Mouse (Mus musculus) liver, adult 2 months (tissue): ENCODE data around the gene Ppp1r3c. TPM values are rescaled to one million over a fixed set of nuclear protein-coding genes. Genes with fewer than 3 reads are reported as not detected.

Experiments
- DNase-seq: peaks from one replicate; pipeline ENCODE4 v3.0.0-alpha.2; 2011; ENCODE audit warnings: low read depth, low spot score; ENCODE audit errors: extremely low read depth
- H3K27ac ChIP-seq: fragments of 200-500 bp; replicated peaks from 2 replicates; pipeline ENCODE4 v1.5.1; 2012; ENCODE audit warnings: low read depth, mild to moderate bottlenecking, control low read depth, inconsistent platforms, low read length; ENCODE audit not compliant: insufficient read depth
- H3K27me3 ChIP-seq: fragments of 200-500 bp; 2 replicates; pipeline ENCODE4 v1.6.1; 2012; ENCODE audit warnings: mild to moderate bottlenecking, moderate library complexity, low read length, inconsistent platforms; ENCODE audit not compliant: control insufficient read depth, insufficient read depth
- H3K36me3 ChIP-seq: fragments of 200-500 bp; 2 replicates; pipeline ENCODE4 v1.6.1; 2012; ENCODE audit warnings: low read length, inconsistent platforms; ENCODE audit not compliant: control insufficient read depth, insufficient read depth
- H3K4me1 ChIP-seq: fragments of 200-500 bp; 2 replicates; pipeline ENCODE4 v1.6.1; 2011; ENCODE audit warnings: low read length; ENCODE audit not compliant: control insufficient read depth, insufficient read depth
- H3K4me3 ChIP-seq: fragments of 200-500 bp; 2 replicates; pipeline ENCODE4 v1.5.1; 2011; ENCODE audit warnings: low read depth, mild to moderate bottlenecking, control low read depth, low read length, moderate library complexity; ENCODE audit not compliant: insufficient read depth
- H3K79me2 ChIP-seq: fragments of 200-500 bp; 2 replicates; pipeline ENCODE4 v1.6.1; 2012; ENCODE audit warnings: inconsistent platforms, mild to moderate bottlenecking, low read length, moderate library complexity; ENCODE audit not compliant: control insufficient read depth, insufficient read depth
- H3K9ac ChIP-seq: fragments of 200-500 bp; 2 replicates; pipeline ENCODE4 v1.6.1; 2012; ENCODE audit warnings: low read depth, mild to moderate bottlenecking, control low read depth, inconsistent platforms, low read length
- CTCF ChIP-seq: fragments of 200-500 bp; IDR thresholded peaks from 2 replicates; pipeline ENCODE4 v1.5.1; 2011; ENCODE audit warnings: low read depth, low read length, control low read depth
- POLR2A ChIP-seq: fragments of 200-500 bp; IDR thresholded peaks from 2 replicates; pipeline ENCODE4 v1.6.1; 2011; ENCODE audit warnings: low read length, control low read depth; ENCODE audit not compliant: insufficient read depth; ENCODE audit errors: extremely low read depth
- WGBS: fragments of 180-500 bp; shearing (Covaris S2); methylation state at CpG from one replicate; pipeline ENCODE4 v1.1.7; 2018; 5-methylcytosine and 5-hydroxymethylcytosine counted together
- polyA plus RNA-seq: library from polyadenylated mRNA; depleted of rRNA; stranded (reverse); fragments of >200 nt; gene quantifications from 2 replicates; pipeline ENCODE4 v1.2.3, GENCODE M21; 2012
- total RNA-seq: library from RNA; depleted of rRNA; stranded (reverse); fragments of >200 nt; gene quantifications from 2 replicates; pipeline ENCODE4 v1.2.3, GENCODE M21; 2014

The Ppp1r3c gene
- total and polyA plus RNA-seq, 2 experiments: 23.3 to 39.9 TPM

DNA sequence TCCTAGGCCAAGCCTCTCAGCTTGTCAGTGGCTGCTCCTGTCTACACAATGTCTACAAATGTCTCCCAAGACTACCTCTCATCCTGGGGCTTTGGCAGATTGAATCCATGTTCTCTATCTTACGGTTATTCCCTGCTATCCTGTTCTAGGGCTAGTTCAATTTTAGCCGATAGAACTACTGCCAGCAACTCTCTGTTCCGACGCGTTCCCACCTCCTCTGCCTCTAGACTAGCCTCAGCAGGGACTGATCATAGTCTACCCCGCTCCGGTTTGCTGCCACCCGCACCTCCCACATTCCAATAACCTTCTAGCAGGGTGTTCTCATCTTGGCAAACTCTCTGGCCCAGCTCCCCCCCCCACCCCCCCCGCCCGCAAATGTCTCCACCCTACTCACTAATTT lies 20.9 kb downstream of the Ppp1r3c start:
- H3K9ac ChIP-seq: no peak overlapping the region
- no peaks in the 10 kb centered on the region for H3K79me2 ChIP-seq
- H3K27ac ChIP-seq: no peak overlapping the region
- H3K4me3 ChIP-seq: no peak overlapping the region
- no peaks in the 10 kb centered on the region for H3K36me3 ChIP-seq
- TF ChIP-seq POLR2A (no peak), CTCF (no peak)
- 95% methylated on average over 10 of the region's 10 CpGs for WGBS
- DNase-seq: no peak
- H3K4me1 ChIP-seq: peaks cover 2% of the 10 kb centered on the region; the same call in 1 of the 2 replicates
- H3K27me3 ChIP-seq: no peaks in the 10 kb centered on the region

DNA sequence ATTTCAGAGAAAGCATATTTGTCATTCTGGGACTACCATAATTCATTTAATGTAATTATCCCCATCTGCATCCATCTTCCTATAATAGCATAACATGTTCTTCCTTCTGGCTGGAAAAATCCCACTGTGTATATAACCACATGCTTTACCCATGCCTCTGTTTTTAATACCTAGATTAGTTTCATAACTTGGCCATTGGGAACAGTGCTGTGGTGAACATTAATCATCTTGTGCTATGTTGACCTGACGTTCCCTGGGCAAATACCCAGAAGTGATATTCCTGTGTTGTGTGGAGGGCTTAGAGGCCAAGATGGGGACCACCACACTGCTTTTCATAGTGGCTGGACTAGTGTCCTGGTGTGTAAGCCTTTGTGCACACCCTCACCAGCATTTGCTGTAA lies 22.0 kb downstream of the Ppp1r3c start:
- peaks cover 2% of the 10 kb centered on the region; the same call in 1 of the 2 replicates for H3K4me1 ChIP-seq
- WGBS: 30% methylated on average over 1 of the region's 1 CpGs
- H3K27ac ChIP-seq: no peak overlapping the region
- no peaks in the 10 kb centered on the region for H3K36me3 ChIP-seq
- DNase-seq: peak; percentile 33
- H3K27me3 ChIP-seq: no peaks in the 10 kb centered on the region
- H3K79me2 ChIP-seq: no peaks in the 10 kb centered on the region
- no peak overlapping the region for H3K4me3 ChIP-seq
- TF ChIP-seq CTCF (no peak), POLR2A (no peak)
- no peak overlapping the region for H3K9ac ChIP-seq

DNA sequence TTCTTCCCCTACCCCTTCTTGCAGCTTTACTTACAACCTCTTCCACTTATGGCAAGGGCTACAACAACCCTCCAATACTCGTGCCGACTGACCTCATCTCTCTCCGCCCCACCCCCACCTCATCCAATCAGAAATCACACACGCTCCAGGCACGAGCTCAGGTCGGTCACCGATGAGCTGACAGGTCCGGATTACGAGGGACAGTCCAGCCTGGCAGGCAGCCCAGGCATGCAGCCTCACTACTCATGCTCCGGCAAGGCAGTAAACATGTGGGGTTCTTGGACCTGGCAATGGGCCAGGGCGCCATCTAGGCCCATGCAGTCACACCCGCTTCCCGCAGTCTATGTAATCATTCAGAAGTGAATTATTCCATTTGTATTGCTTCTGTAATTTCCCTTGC lies 23.4 kb downstream of the Ppp1r3c start:
- Histone ChIP-seq H3K4me3 (no peak overlapping the region), H3K9ac (no peak overlapping the region), H3K79me2 (no peaks in the 10 kb centered on the region), H3K36me3 (no peaks in the 10 kb centered on the region), H3K4me1 (peaks cover 2% of the 10 kb centered on the region; the same call in 1 of the 2 replicates), H3K27me3 (no peaks in the 10 kb centered on the region), H3K27ac (peak overlapping the region; percentile 53)
- WGBS: 18% methylated on average over 13 of the region's 13 CpGs
- peak; percentile 92 for DNase-seq
- TF ChIP-seq POLR2A (no peak), CTCF (no peak)

DNA sequence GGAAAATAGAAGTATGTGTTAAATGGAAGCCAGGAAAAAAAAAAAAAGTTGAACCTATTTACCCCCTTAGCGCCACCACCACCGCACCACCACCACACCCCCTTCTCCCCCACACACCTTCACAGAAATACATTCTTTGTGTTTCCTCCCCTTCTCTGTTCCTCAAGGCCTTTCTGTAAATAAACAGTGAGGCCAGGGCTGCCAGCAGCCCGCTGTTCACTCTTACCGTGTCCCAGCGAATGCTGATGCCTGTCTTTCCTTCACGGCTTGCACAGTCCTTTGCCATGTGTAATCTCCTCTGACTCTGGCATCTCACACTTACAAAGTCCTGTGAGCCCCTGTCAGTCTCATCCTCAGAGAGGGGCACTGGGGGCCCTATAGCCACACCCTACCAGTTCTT lies 30.3 kb downstream of the Ppp1r3c start:
- WGBS: 33% methylated on average over 6 of the region's 6 CpGs

DNA sequence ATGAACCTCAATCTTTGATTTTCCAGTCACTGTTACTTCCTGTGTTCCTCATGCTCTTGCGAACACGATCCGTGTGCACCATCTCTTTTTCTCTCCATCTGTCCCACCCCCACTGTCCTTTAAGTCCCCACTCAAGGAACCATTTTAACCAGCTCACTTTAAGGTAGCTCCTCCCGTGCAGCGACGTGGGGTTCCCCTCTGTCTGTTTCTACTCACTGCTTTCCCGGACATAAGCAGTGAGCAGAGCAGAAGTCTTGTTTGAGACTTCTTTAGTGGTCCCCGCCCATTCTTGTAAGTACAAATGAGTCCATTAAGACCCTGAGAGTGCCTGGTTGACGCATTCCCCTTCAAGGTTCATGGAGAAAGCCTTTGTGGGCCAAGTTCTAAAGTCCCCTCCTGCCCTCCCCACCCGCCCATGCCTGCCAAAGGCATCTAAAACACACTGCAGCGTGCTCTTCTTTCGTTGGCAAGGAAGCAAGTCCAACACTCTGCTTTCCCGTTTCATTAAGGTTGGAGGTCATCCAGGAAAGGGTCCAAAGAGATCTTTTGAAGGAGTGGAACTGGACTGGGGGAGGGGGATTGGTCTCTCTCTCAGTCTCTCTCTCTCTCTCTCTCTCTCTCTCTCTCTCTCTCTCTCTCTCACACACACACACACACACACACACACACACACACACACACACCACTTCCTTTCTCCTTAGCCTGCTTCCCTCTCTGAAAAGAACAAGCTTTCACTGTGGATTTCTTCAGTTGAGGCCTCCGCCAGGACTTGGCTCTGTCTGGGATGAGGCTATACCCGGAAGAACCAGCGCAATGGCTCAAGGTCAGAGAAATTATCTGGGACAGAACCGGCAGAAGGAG lies 30.9 kb downstream of the Ppp1r3c start:
- Histone ChIP-seq H3K79me2 (no peaks in the 10 kb centered on the region), H3K4me3 (peak overlapping the region; percentile 51), H3K27me3 (no peaks in the 10 kb centered on the region), H3K36me3 (no peaks in the 10 kb centered on the region), H3K4me1 (peaks cover 19% of the 10 kb centered on the region), H3K27ac (peak overlapping the region; percentile 98), H3K9ac (peak overlapping the region; percentile 59)
- no peak for TF ChIP-seq POLR2A
- no peak for TF ChIP-seq CTCF
- 7% methylated on average over 17 of the region's 17 CpGs for WGBS
- peak; percentile 96 for DNase-seq

More for the DNA sequence above, 30.3 kb downstream of the Ppp1r3c start:
- DNase-seq: peak; percentile 44
- Histone ChIP-seq H3K27ac (peak overlapping the region; percentile 80), H3K4me1 (peaks cover 19% of the 10 kb centered on the region), H3K9ac (peak overlapping the region; percentile 40), H3K79me2 (no peaks in the 10 kb centered on the region), H3K4me3 (0 out of 2 replicates have a peak overlapping the region, but pooled peaks have one; percentile 22), H3K27me3 (no peaks in the 10 kb centered on the region), H3K36me3 (no peaks in the 10 kb centered on the region)
- TF ChIP-seq CTCF: no peak
- no peak for TF ChIP-seq POLR2A

DNA sequence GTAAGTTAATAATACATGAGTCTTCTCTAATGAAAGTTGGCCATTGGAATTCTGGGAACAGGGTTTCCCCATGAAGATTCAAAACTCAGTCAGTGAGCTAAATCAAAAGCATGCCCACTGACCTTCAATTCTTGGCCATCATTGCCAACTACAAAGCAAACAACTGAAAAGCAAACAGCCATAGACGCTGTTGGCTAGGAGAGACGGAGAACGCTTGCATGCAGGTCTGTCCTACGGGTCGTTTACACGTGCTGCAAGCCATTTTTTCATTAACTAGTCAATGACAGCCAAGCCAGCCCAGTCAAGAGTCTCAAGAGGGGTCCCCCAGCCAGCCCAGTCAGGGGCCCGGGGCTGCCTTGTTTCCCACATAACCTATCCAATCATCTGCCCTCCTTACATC lies 31.7 kb downstream of the Ppp1r3c start:
- peak; percentile 99 for DNase-seq
- H3K4me3 ChIP-seq: peak overlapping the region; percentile 51
- TF ChIP-seq POLR2A: no peak
- no peak for TF ChIP-seq CTCF
- peaks cover 19% of the 10 kb centered on the region for H3K4me1 ChIP-seq
- peak overlapping the region; percentile 66 for H3K9ac ChIP-seq
- H3K36me3 ChIP-seq: no peaks in the 10 kb centered on the region
- H3K79me2 ChIP-seq: no peaks in the 10 kb centered on the region
- H3K27ac ChIP-seq: peak overlapping the region; percentile 98
- WGBS: 7% methylated on average over 7 of the region's 7 CpGs
- H3K27me3 ChIP-seq: no peaks in the 10 kb centered on the region
